Mouse (Mus musculus): Measurements from ENCODE around the gene Zdhhc15.

DNA sequence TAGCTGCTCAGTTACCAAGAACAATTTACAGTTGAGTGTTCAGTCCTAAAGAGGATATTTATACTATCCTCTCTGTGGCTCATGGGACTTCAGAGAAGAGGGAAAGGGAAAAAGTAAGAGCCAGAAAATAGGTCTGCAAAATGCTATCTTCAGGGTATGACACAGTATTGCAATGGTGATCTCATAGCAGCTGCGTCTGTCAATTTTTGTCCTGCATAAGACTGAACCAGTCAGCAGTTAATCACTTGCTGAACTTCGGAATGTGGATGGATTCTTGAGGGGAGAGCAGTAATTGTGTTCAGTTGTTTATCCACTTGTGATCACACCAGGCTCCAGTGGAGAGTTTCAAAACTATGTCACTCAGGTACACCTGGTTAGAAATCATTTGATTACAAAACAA is 37.1 kb upstream of the Zdhhc15 start:
- no peak for TF ChIP-seq CTCF (IDR thresholded peaks at IDR 0.05; ENCODE audit: low read depth, low read length)
- TF ChIP-seq POLR2A (IDR thresholded peaks at IDR 0.05; ENCODE audit: borderline replicate concordance, low read depth, low read length) = no peak

Measured in bone marrow macrophage, adult 2 months (primary cell).